Mouse (Mus musculus): ENCODE measurements at regions not wholly inside any gene's neighbourhood (a gene's known extent, or its start where the extent isn't known, plus 50 kb on each side); places are given as distances from the start of the nearest gene placed in this dataset.

GRCm38 (mm10) chr11:48398032-48398431, 402.1 kb upstream of the Rack1 start:
- no peaks in the 10 kb centered on the region for H3K9me3 ChIP-seq (replicated peaks; ENCODE audit: control insufficient read depth, low read length, poor library complexity, severe bottlenecking)

GRCm38 (mm10) chr11:48381489-48381888, 392.7 kb upstream of the Sgcd start:
- WGBS, result 82% methylated on average over 4 of the region's 4 CpGs
- Histone ChIP-seq H3K27ac (ENCODE audit: low read length) (no peak overlapping the region), H3K4me2 (ENCODE audit: low read length) (no peak overlapping the region), H3K9ac (ENCODE audit: low read depth, low read length) (no peak overlapping the region), H3K9me3 (replicated peaks; ENCODE audit: control insufficient read depth, low read length, poor library complexity, severe bottlenecking) (no peaks in the 10 kb centered on the region), H3K4me3 (ENCODE audit: low read depth, low read length) (no peak overlapping the region), H3K4me1 (ENCODE audit: control insufficient read depth, insufficient read depth, low read length) (no peaks in the 10 kb centered on the region), H3K27me3 (ENCODE audit: control insufficient read depth, insufficient read depth, low read depth, low read length) (no peaks in the 10 kb centered on the region), H3K36me3 (ENCODE audit: control insufficient read depth, insufficient read depth, low read length) (no peaks in the 10 kb centered on the region)
- no peak for ATAC-seq

More at GRCm38 (mm10) chr11:48398032-48398431, 402.1 kb upstream of the Rack1 start:
- Histone ChIP-seq H3K27ac (ENCODE audit: low read length) (no peak overlapping the region), H3K36me3 (ENCODE audit: control insufficient read depth, insufficient read depth, low read length) (no peaks in the 10 kb centered on the region), H3K27me3 (ENCODE audit: control insufficient read depth, insufficient read depth, low read depth, low read length) (no peaks in the 10 kb centered on the region), H3K4me1 (ENCODE audit: control insufficient read depth, insufficient read depth, low read length) (no peaks in the 10 kb centered on the region), H3K9ac (ENCODE audit: low read depth, low read length) (no peak overlapping the region), H3K4me2 (ENCODE audit: low read length) (no peak overlapping the region), H3K4me3 (ENCODE audit: low read depth, low read length) (no peak overlapping the region)
- WGBS, result 87% methylated on average over 2 of the region's 2 CpGs
- ATAC-seq, result no peak

GRCm38 (mm10) chr11:48378044-48378443, 389.3 kb upstream of the Sgcd start:
- Histone ChIP-seq H3K4me1 (ENCODE audit: control insufficient read depth, insufficient read depth, low read length) (no peaks in the 10 kb centered on the region), H3K9me3 (replicated peaks; ENCODE audit: control insufficient read depth, low read length, poor library complexity, severe bottlenecking) (no peaks in the 10 kb centered on the region), H3K4me3 (ENCODE audit: low read depth, low read length) (no peak overlapping the region), H3K27ac (ENCODE audit: low read length) (no peak overlapping the region), H3K4me2 (ENCODE audit: low read length) (no peak overlapping the region), H3K36me3 (ENCODE audit: control insufficient read depth, insufficient read depth, low read length) (no peaks in the 10 kb centered on the region), H3K9ac (ENCODE audit: low read depth, low read length) (no peak overlapping the region), H3K27me3 (ENCODE audit: control insufficient read depth, insufficient read depth, low read depth, low read length) (no peaks in the 10 kb centered on the region)
- ATAC-seq, result no peak
- 64% methylated on average over 4 of the region's 4 CpGs for WGBS

- no peak for ATAC-seq
- H3K9ac ChIP-seq (ENCODE audit: low read depth, low read length), result no peak overlapping the region
Measured at GRCm38 (mm10) chr11:48377269-48377668, 388.5 kb upstream of the Sgcd start.

GRCm38 (mm10) chr11:48351349-48352023, 362.7 kb upstream of the Sgcd start:
- no peaks in the 10 kb centered on the region for H3K9me3 ChIP-seq (replicated peaks; ENCODE audit: control insufficient read depth, low read length, poor library complexity, severe bottlenecking)
- no peak overlapping the region for H3K27ac ChIP-seq (ENCODE audit: low read length)
- no peaks in the 10 kb centered on the region for H3K36me3 ChIP-seq (ENCODE audit: control insufficient read depth, insufficient read depth, low read length)
- no peak for ATAC-seq
- H3K9ac ChIP-seq (ENCODE audit: low read depth, low read length), result no peak overlapping the region
- H3K4me2 ChIP-seq (ENCODE audit: low read length), result no peak overlapping the region
- H3K27me3 ChIP-seq (ENCODE audit: control insufficient read depth, insufficient read depth, low read depth, low read length), result no peaks in the 10 kb centered on the region
- H3K4me1 ChIP-seq (ENCODE audit: control insufficient read depth, insufficient read depth, low read length), result 0 out of 2 replicates have a peak, but pooled peaks cover 3% of the 10 kb centered on the region
- WGBS, result 71% methylated on average over 4 of the region's 4 CpGs
- no peak overlapping the region for H3K4me3 ChIP-seq (ENCODE audit: low read depth, low read length)

More at GRCm38 (mm10) chr11:48377269-48377668, 388.5 kb upstream of the Sgcd start:
- Histone ChIP-seq H3K4me3 (ENCODE audit: low read depth, low read length) (no peak overlapping the region), H3K36me3 (ENCODE audit: control insufficient read depth, insufficient read depth, low read length) (no peaks in the 10 kb centered on the region), H3K4me1 (ENCODE audit: control insufficient read depth, insufficient read depth, low read length) (no peaks in the 10 kb centered on the region), H3K27ac (ENCODE audit: low read length) (no peak overlapping the region), H3K27me3 (ENCODE audit: control insufficient read depth, insufficient read depth, low read depth, low read length) (no peaks in the 10 kb centered on the region), H3K9me3 (replicated peaks; ENCODE audit: control insufficient read depth, low read length, poor library complexity, severe bottlenecking) (no peaks in the 10 kb centered on the region), H3K4me2 (ENCODE audit: low read length) (no peak overlapping the region)

- no peak overlapping the region for H3K27ac ChIP-seq (ENCODE audit: low read length)
- no peaks in the 10 kb centered on the region for H3K27me3 ChIP-seq (ENCODE audit: control insufficient read depth, insufficient read depth, low read depth, low read length)
- H3K4me3 ChIP-seq (ENCODE audit: low read depth, low read length), result no peak overlapping the region
- 65% methylated on average over 1 of the region's 1 CpGs for WGBS
- H3K4me2 ChIP-seq (ENCODE audit: low read length), result no peak overlapping the region
- H3K9me3 ChIP-seq (replicated peaks; ENCODE audit: control insufficient read depth, low read length, poor library complexity, severe bottlenecking), result no peaks in the 10 kb centered on the region
- H3K9ac ChIP-seq (ENCODE audit: low read depth, low read length), result no peak overlapping the region
- H3K4me1 ChIP-seq (ENCODE audit: control insufficient read depth, insufficient read depth, low read length), result no peaks in the 10 kb centered on the region
- no peak for ATAC-seq
- H3K36me3 ChIP-seq (ENCODE audit: control insufficient read depth, insufficient read depth, low read length), result no peaks in the 10 kb centered on the region
Measured at GRCm38 (mm10) chr11:48314500-48314899, 325.7 kb upstream of the Sgcd start.

- no peaks in the 10 kb centered on the region for H3K4me1 ChIP-seq (ENCODE audit: control insufficient read depth, insufficient read depth, low read length)
- ATAC-seq, result no peak
- no peak overlapping the region for H3K4me2 ChIP-seq (ENCODE audit: low read length)
- no peak overlapping the region for H3K9ac ChIP-seq (ENCODE audit: low read depth, low read length)
- no peak overlapping the region for H3K27ac ChIP-seq (ENCODE audit: low read length)
- 83% methylated on average over 3 of the region's 3 CpGs for WGBS
- no peak overlapping the region for H3K4me3 ChIP-seq (ENCODE audit: low read depth, low read length)
- no peaks in the 10 kb centered on the region for H3K27me3 ChIP-seq (ENCODE audit: control insufficient read depth, insufficient read depth, low read depth, low read length)
- no peaks in the 10 kb centered on the region for H3K9me3 ChIP-seq (replicated peaks; ENCODE audit: control insufficient read depth, low read length, poor library complexity, severe bottlenecking)
- H3K36me3 ChIP-seq (ENCODE audit: control insufficient read depth, insufficient read depth, low read length), result no peaks in the 10 kb centered on the region
Measured at GRCm38 (mm10) chr11:48295370-48295769, 306.6 kb upstream of the Sgcd start.

- WGBS, result 82% methylated on average over 3 of the region's 3 CpGs
- Histone ChIP-seq H3K9ac (ENCODE audit: low read depth, low read length) (no peak overlapping the region), H3K4me3 (ENCODE audit: low read depth, low read length) (no peak overlapping the region), H3K4me2 (ENCODE audit: low read length) (no peak overlapping the region), H3K27ac (ENCODE audit: low read length) (no peak overlapping the region), H3K9me3 (replicated peaks; ENCODE audit: control insufficient read depth, low read length, poor library complexity, severe bottlenecking) (no peaks in the 10 kb centered on the region), H3K36me3 (ENCODE audit: control insufficient read depth, insufficient read depth, low read length) (no peaks in the 10 kb centered on the region), H3K27me3 (ENCODE audit: control insufficient read depth, insufficient read depth, low read depth, low read length) (no peaks in the 10 kb centered on the region), H3K4me1 (ENCODE audit: control insufficient read depth, insufficient read depth, low read length) (no peaks in the 10 kb centered on the region)
- no peak for ATAC-seq
Measured at GRCm38 (mm10) chr11:48262492-48262891, 273.7 kb upstream of the Sgcd start.

GRCm38 (mm10) chr11:48261089-48261488, 272.3 kb upstream of the Sgcd start:
- H3K4me1 ChIP-seq (ENCODE audit: control insufficient read depth, insufficient read depth, low read length), result no peaks in the 10 kb centered on the region
- 27% methylated on average over 1 of the region's 1 CpGs for WGBS
- ATAC-seq, result no peak
- no peaks in the 10 kb centered on the region for H3K27me3 ChIP-seq (ENCODE audit: control insufficient read depth, insufficient read depth, low read depth, low read length)
- H3K4me2 ChIP-seq (ENCODE audit: low read length), result no peak overlapping the region
- H3K27ac ChIP-seq (ENCODE audit: low read length), result no peak overlapping the region
- H3K9ac ChIP-seq (ENCODE audit: low read depth, low read length), result no peak overlapping the region
- no peaks in the 10 kb centered on the region for H3K36me3 ChIP-seq (ENCODE audit: control insufficient read depth, insufficient read depth, low read length)
- H3K4me3 ChIP-seq (ENCODE audit: low read depth, low read length), result no peak overlapping the region
- H3K9me3 ChIP-seq (replicated peaks; ENCODE audit: control insufficient read depth, low read length, poor library complexity, severe bottlenecking), result no peaks in the 10 kb centered on the region
